Mouse (Mus musculus) stomach, postnatal 0 days (tissue): ENCODE data around the gene Rbm24.

Source experiments
- CTCF ChIP-seq: IDR thresholded peaks from 2 replicates; pipeline ENCODE4 v1.5.1; 2016; ENCODE audit warnings: antibody characterized with exemption, low read depth, mild to moderate bottlenecking, moderate library complexity
- EP300 ChIP-seq: optimal IDR thresholded peaks from 2 replicates; pipeline ENCODE3; 2016; ENCODE audit warnings: antibody characterized with exemption

- TF ChIP-seq CTCF = no peak
- TF ChIP-seq EP300 = no peak
Measured at GRCm38 (mm10) chr13:46412247-46412646, 6.0 kb upstream of the Rbm24 start.
